In the genomic region with DNA sequence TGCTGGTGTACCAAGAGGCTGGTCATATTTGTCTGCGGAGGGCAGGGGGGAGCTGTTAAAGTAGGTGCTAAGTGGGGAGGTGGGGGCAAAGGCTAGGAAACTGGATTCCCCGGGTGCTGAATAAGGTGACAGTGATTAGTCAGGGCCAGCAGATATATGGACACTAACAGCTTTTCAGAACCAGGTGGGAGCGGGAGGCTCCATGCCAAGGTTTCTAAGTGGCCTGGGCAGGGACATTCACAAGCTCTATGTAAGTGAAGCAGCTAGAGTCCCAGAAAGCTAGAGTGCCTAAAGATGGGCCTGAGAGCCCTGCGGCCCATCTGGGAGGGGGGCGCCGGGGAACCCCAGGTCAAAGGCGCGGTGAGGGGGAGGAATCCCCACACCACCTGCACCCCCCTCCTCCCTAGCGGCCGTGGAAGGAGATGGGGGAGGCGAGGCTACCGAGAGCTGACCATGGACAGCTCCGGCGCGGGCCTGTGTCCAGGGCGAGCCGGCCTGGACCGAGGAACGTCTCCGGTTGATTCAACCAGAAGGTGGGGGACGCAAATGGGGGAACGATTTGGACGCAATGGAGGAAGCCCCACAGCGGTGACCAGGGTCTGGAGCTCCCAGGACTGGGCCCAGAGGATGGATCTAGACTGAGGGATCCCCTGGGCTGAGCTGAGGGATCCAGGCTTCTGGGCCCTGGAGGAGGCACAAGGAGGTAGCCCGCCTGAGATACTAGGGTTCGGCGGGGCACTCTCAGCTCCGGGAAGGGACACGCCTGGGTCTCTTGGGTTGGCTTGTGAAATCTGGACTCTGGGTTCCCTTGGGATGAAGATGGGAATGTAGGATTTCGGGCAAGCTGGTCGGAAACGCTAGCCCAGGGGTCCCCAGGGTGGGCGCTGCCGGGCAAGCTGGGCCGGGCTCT, we compare ENCODE assay signal across 8 mouse cellular contexts. TPM values are rescaled to one million over a fixed set of nuclear protein-coding genes. Genes with fewer than 3 reads are reported as not detected.
A peak's percentile ranks its signal among the peaks of the same experiment; 100 is the strongest.
DNase-seq lines count a peak whose midpoint lies in the region; ATAC-seq and TF ChIP-seq lines count a peak whose summit lies in the region.

No protein-coding gene starts in this region.

- peak overlapping the region; percentile 51; the same call in 1 of the 2 replicates for H3K9ac ChIP-seq in ES-E14 (ENCODE audit: insufficient read depth, low read depth, low read length, poor library complexity, severe bottlenecking)
- peak overlapping the region; percentile 67 for H3K9ac ChIP-seq in heart, embryonic 16.5 days (ENCODE audit: low read length)
- H3K9ac ChIP-seq in midbrain, embryonic 15.5 days: peak overlapping the region; percentile 85

- H3K9me3 ChIP-seq in ES-E14 (ENCODE audit: control insufficient read depth, insufficient read depth, low read depth, low read length): no peaks in the 10 kb centered on the region
- no peaks in the 10 kb centered on the region for H3K9me3 ChIP-seq in heart, embryonic 16.5 days (replicated peaks; ENCODE audit: control insufficient read depth, low read length)
- H3K9me3 ChIP-seq in midbrain, embryonic 15.5 days: no peaks in the 10 kb centered on the region

- peak; percentile 65 for DNase-seq in 3134 (ENCODE audit: extremely low read depth, insufficient read length, low spot score)
- DNase-seq in ES-E14 (ENCODE audit: low read depth, low spot score): no peak
- DNase-seq in embryo, embryonic 10.5 days (ENCODE audit: low spot score): peak; percentile 67
- DNase-seq in kidney, postnatal 36 days: peak; percentile 33 to 81

- peak overlapping the region; percentile 73 to 81 for H3K4me3 ChIP-seq in ES-E14 (ENCODE audit: insufficient read depth in 1 of 2, low read depth in 1 of 2, low read length in 2 of 2, poor library complexity in 1 of 2, severe bottlenecking in 1 of 2)
- H3K4me3 ChIP-seq in heart, embryonic 16.5 days (ENCODE audit: low read length): peak overlapping the region; percentile 65
- peak overlapping the region; percentile 74 for H3K4me3 ChIP-seq in midbrain, embryonic 15.5 days

- peak overlapping the region; percentile 98 for H3K4me2 ChIP-seq in heart, embryonic 16.5 days (ENCODE audit: low read depth, low read length)
- peak overlapping the region; percentile 74 for H3K4me2 ChIP-seq in midbrain, embryonic 15.5 days

- no peaks in the 10 kb centered on the region; the same call in 1 of the 2 replicates for H3K36me3 ChIP-seq in ES-E14 (ENCODE audit: control insufficient read depth, insufficient read depth, low read length, poor library complexity, severe bottlenecking)
- H3K36me3 ChIP-seq in heart, embryonic 16.5 days (ENCODE audit: control insufficient read depth, insufficient read depth): no peaks in the 10 kb centered on the region
- no peaks in the 10 kb centered on the region for H3K36me3 ChIP-seq in midbrain, embryonic 15.5 days (replicated peaks)

- peaks cover 58% of the 10 kb centered on the region for H3K27me3 ChIP-seq in heart, embryonic 16.5 days (ENCODE audit: control insufficient read depth, insufficient read depth, low read length)
- peaks cover 7% of the 10 kb centered on the region; the same call in 1 of the 2 replicates for H3K27me3 ChIP-seq in midbrain, embryonic 15.5 days (replicated peaks)

- no peak for ATAC-seq in heart, embryonic 16.5 days (replicated peaks; ENCODE audit: extremely low read depth, insufficient read depth, low FRiP score)
- ATAC-seq in midbrain, embryonic 15.5 days (replicated peaks): no peak
- no peak for ATAC-seq in inflammation-experienced regulatory T-cells, adult 6 months
- no peak for ATAC-seq in granulocyte monocyte progenitor cell, adult 5-6 weeks (replicated peaks; ENCODE audit: poor library complexity, severe bottlenecking)

- WGBS in heart, embryonic 16.5 days: 5% methylated on average over 35 of the region's 35 CpGs
- 5% methylated on average over 28 of the region's 35 CpGs for WGBS in midbrain, embryonic 15.5 days

- in situ Hi-C loops in ES-E14 (cut with MboI; ENCODE audit: low sequenced_read_pairs in 2 of 2, unreplicated experiment in 2 of 2): no loop called here

- H3K27ac ChIP-seq in ES-E14 (ENCODE audit: insufficient read depth, low read depth, low read length, poor library complexity, severe bottlenecking): no peak overlapping the region
- no peak overlapping the region for H3K27ac ChIP-seq in heart, embryonic 16.5 days (ENCODE audit: low read length)
- H3K27ac ChIP-seq in midbrain, embryonic 15.5 days: peak overlapping the region; percentile 78

- peaks cover 2 to 15% of the 10 kb centered on the region in 2 experiments; a peak in 3 of 4 replicates for H3K4me1 ChIP-seq in ES-E14 (ENCODE audit: control insufficient read depth in 2 of 2, insufficient read depth in 2 of 2, low read length in 2 of 2, poor library complexity in 1 of 2)
- peaks cover 26% of the 10 kb centered on the region for H3K4me1 ChIP-seq in heart, embryonic 16.5 days (ENCODE audit: control insufficient read depth, insufficient read depth, low read length)
- H3K4me1 ChIP-seq in midbrain, embryonic 15.5 days: peaks cover 70% of the 10 kb centered on the region

TF ChIP-seq in ES-E14, 5 proteins besides CTCF, POLR2A, EP300 and RAD21:
- TF ChIP-seq MAFK (IDR thresholded peaks at IDR 0.05; ENCODE audit: insufficient read depth, low read depth, low read length) (no peak), CHD2 (IDR thresholded peaks at IDR 0.05; ENCODE audit: low read depth, low read length) (no peak), HCFC1 (IDR thresholded peaks at IDR 0.05; ENCODE audit: borderline replicate concordance, insufficient read depth, low read length) (no peak; the same call in 1 of the 2 replicates), ZNF384 (IDR thresholded peaks at IDR 0.05; ENCODE audit: low read depth, low read length) (no peak), ZC3H11A (IDR thresholded peaks at IDR 0.05; ENCODE audit: borderline replicate concordance, low read depth, low read length) (no peak)

RNA-seq across cellular contexts. Expression of a gene that starts 0.8 kb away (rescaled TPM):
- 6.9 and 12.6 TPM in 2 replicates for total RNA-seq in ES-E14 (2012; rRNA removed)
- polyA plus RNA-seq in heart, embryonic 16.5 days (2015; fragmentation: Nextera tagmentation; extraction: Ambion mirVana): 1.5 TPM in 2 replicates
- 29.9 and 31.3 TPM in 2 replicates for polyA plus RNA-seq in midbrain, embryonic 15.5 days (2015; fragmentation: Nextera tagmentation; extraction: Ambion mirVana)
- under 1 TPM in 2 of 3 experiments, not detected in 1; 0.19 to 0.60 TPM for polyA plus RNA-seq in inflammation-experienced regulatory T-cells, adult 6 months (2017; shearing (Covaris generic))
- total RNA-seq in granulocyte monocyte progenitor cell, adult 5-6 weeks (2014; fragmentation: Nextera tagmentation): 1.2 TPM in 1 of 2 replicates, not detected in the other
- not detected in 2 replicates for total RNA-seq in granulocyte monocyte progenitor cell, adult 5-6 weeks (2017)

RNA-seq across cellular contexts. Expression of a gene that starts 4.4 kb away (rescaled TPM):
- total RNA-seq in ES-E14 (2012; rRNA removed): 5.6 and 11.3 TPM in 2 replicates
- polyA plus RNA-seq in heart, embryonic 16.5 days (2015; fragmentation: Nextera tagmentation; extraction: Ambion mirVana): 0.81 and 0.91 TPM in 2 replicates
- 24.4 TPM in 2 replicates for polyA plus RNA-seq in midbrain, embryonic 15.5 days (2015; fragmentation: Nextera tagmentation; extraction: Ambion mirVana)
- not detected for polyA plus RNA-seq in inflammation-experienced regulatory T-cells, adult 6 months (2017; shearing (Covaris generic))
- total RNA-seq in granulocyte monocyte progenitor cell, adult 5-6 weeks (2014; fragmentation: Nextera tagmentation): not detected in 2 replicates
- 1.9 TPM in 1 of 2 replicates, not detected in the other for total RNA-seq in granulocyte monocyte progenitor cell, adult 5-6 weeks (2017)

RNA-seq across cellular contexts. Expression of a gene that starts 29.5 kb away (rescaled TPM):
- 303 and 310 TPM in 2 replicates for total RNA-seq in ES-E14 (2012; rRNA removed)
- polyA plus RNA-seq in heart, embryonic 16.5 days (2015; fragmentation: Nextera tagmentation; extraction: Ambion mirVana): 145 and 161 TPM in 2 replicates
- polyA plus RNA-seq in midbrain, embryonic 15.5 days (2015; fragmentation: Nextera tagmentation; extraction: Ambion mirVana): 202 and 214 TPM in 2 replicates
- 100 to 1,000 TPM in 1 of 3 experiments, 10 to 100 TPM in 2; 72.4 to 131 (median 77.7) TPM for polyA plus RNA-seq in inflammation-experienced regulatory T-cells, adult 6 months (2017; shearing (Covaris generic))
- total RNA-seq in granulocyte monocyte progenitor cell, adult 5-6 weeks (2014; fragmentation: Nextera tagmentation): 259 and 270 TPM in 2 replicates
- 374 and 382 TPM in 2 replicates for total RNA-seq in granulocyte monocyte progenitor cell, adult 5-6 weeks (2017)

RNA-seq across cellular contexts. Expression of a gene that starts 30.9 kb away (rescaled TPM):
- 0.71 and 1.4 TPM in 2 replicates for total RNA-seq in ES-E14 (2012; rRNA removed)
- 26.6 and 28.7 TPM in 2 replicates for polyA plus RNA-seq in heart, embryonic 16.5 days (2015; fragmentation: Nextera tagmentation; extraction: Ambion mirVana)
- polyA plus RNA-seq in midbrain, embryonic 15.5 days (2015; fragmentation: Nextera tagmentation; extraction: Ambion mirVana): 0.23 and 0.26 TPM in 2 replicates
- polyA plus RNA-seq in inflammation-experienced regulatory T-cells, adult 6 months (2017; shearing (Covaris generic)): not detected
- not detected in 2 replicates for total RNA-seq in granulocyte monocyte progenitor cell, adult 5-6 weeks (2014; fragmentation: Nextera tagmentation)
- not detected in 2 replicates for total RNA-seq in granulocyte monocyte progenitor cell, adult 5-6 weeks (2017)

RNA-seq across cellular contexts. Expression of a gene that starts 32.4 kb away (rescaled TPM):
- total RNA-seq in ES-E14 (2012; rRNA removed): 26.5 and 48.5 TPM in 2 replicates
- 12.4 and 18.0 TPM in 2 replicates for polyA plus RNA-seq in heart, embryonic 16.5 days (2015; fragmentation: Nextera tagmentation; extraction: Ambion mirVana)
- 10.7 and 12.7 TPM in 2 replicates for polyA plus RNA-seq in midbrain, embryonic 15.5 days (2015; fragmentation: Nextera tagmentation; extraction: Ambion mirVana)
- polyA plus RNA-seq in inflammation-experienced regulatory T-cells, adult 6 months (2017; shearing (Covaris generic)): 10 to 100 TPM; 17.2 to 21.7 (median 19.3) TPM
- total RNA-seq in granulocyte monocyte progenitor cell, adult 5-6 weeks (2014; fragmentation: Nextera tagmentation): 5.4 and 6.3 TPM in 2 replicates
- total RNA-seq in granulocyte monocyte progenitor cell, adult 5-6 weeks (2017): 2.4 and 3.9 TPM in 2 replicates

Comparison
In these comparisons a context has a peak if more than half of its experiments do, and no peak if none do; other contexts are left out.
1. RNA of a gene that starts 0.8 kb away (polyA plus RNA-seq): 29.9 to 31.3 TPM in midbrain, embryonic 15.5 days; 1.5 TPM in heart, embryonic 16.5 days and 0.19 to 0.60 TPM in inflammation-experienced regulatory T-cells, adult 6 months; every median in the first group is over 10 times any median in the second.
2. RNA of a gene that starts 4.4 kb away (polyA plus RNA-seq): 24.4 TPM in midbrain, embryonic 15.5 days; 0.81 to 0.91 TPM in heart, embryonic 16.5 days and not detected in inflammation-experienced regulatory T-cells, adult 6 months; every median in the first group is over 10 times any median in the second.
3. Peak in every context shown above with its lines, with median percentiles within 50 percentile points of each other: H3K4me3 ChIP-seq and H3K9ac ChIP-seq.